Mouse (Mus musculus): ENCODE results near the gene Actn2.

- no peak for TF ChIP-seq CTCF (IDR thresholded peaks at IDR 0.05; ENCODE audit: extremely low read depth, insufficient read depth, insufficient read length, insufficient replicate concordance)
- no peak for TF ChIP-seq POLR2A (IDR thresholded peaks at IDR 0.05; ENCODE audit: low read depth, low read length)
Observed at GRCm38 (mm10) chr13:12331528-12331927, 9.0 kb downstream of the Actn2 start.

Data from spleen, adult 2 months (tissue).